Mouse (Mus musculus): ENCODE data around the gene Sox18. TPM values are rescaled to one million over a fixed set of nuclear protein-coding genes. Genes with fewer than 3 reads are reported as not detected.

Gene Sox18
- total RNA-seq, 1 experiment from 2014 or later, result not detected

DNA sequence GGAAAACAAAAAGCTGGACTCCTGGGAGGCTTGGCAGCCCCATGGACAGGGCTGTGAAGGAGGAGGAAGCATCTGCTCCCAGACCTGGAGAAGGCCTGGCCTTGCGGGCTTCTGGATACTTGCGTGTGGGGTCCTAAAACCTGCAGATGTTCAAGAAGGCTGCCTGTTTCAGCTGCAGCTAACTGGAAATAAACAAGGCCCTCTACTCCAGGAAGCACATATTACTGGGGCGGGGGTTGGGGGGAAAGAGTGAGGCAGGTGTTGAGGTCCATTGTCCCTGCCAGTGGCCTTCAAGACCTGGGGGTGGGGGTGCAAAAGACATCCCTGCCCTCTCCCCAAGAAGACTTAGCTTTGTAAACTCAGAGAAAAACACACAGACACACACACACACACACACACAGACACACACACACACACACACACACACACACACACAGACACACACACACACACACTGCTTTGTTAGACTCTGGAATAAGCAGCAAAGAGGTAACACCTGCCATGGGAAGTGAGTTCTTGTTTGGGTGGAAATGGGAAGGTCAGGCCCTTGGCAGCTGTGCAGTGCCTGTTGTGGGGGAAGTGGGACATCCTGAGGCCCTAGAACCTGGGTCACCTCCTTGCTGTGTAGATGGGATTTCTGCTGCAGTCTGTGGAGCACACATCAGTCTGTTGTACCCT lies 8.7 kb downstream of the Sox18 start:
- no peak for ATAC-seq (replicated peaks in 1 of 2; ENCODE audit: insufficient read depth in 1 of 2, low FRiP score in 2 of 2, low TSS enrichment in 1 of 2, low read depth in 1 of 2, poor library complexity in 2 of 2, severe bottlenecking in 2 of 2)

DNA sequence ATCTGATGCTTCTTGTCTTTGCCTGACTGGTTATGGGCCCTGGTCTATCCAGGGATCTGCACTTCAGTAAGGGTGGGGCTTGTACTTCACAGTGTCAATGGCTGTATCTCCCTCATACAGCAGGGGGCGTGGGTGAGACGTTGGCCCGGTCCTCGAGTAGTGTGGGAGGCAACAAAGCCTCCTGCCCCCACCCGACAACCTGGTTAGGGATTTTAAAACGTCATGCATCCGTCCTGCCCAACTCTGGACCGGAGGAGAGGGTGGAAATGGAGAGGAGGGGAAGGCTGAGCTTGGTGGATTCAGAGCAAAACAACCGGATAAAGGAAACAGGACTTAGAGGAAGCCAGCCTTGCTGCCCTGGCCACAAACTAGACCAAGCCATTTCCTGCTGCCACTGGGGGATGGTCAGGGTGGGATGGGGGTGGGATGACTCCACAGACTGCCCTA lies 11.8 kb downstream of the Sox18 start:
- ATAC-seq (replicated peaks in 1 of 2; ENCODE audit: insufficient read depth in 1 of 2, low FRiP score in 2 of 2, low TSS enrichment in 1 of 2, low read depth in 1 of 2, poor library complexity in 2 of 2, severe bottlenecking in 2 of 2), result peak; percentile 89 to 90

DNA sequence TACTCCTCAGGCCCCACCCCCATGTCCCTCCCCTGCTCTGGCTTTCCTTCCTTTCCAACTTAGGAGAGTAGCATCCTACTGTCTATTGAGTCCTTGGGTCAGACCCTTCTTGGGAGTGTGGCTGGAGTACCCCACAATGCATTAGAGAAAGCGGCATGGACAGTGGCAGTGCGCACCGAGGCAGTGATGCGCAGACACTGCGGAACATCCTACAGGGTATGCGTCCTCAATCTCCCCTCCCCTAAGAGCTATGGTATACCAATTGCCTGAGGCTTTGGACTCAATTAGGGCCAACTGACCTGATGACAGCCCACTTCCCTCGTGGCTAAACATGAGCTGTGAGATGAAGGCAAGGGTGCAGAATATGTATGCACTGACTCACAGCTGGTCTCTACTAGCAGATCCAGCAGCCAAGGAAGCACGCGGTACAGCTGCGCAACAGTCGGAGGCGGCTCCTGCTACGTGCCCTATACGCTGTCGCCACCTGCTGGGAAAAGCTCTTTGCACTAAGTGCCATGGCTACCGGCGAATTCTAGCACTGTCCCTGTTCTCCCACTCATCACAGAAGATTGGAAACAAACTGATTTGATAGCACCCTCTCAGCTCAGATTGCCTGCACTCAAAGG lies 12.4 kb downstream of the Sox18 start:
- peak; percentile 56 to 65 for ATAC-seq (replicated peaks in 1 of 2; ENCODE audit: insufficient read depth in 1 of 2, low FRiP score in 2 of 2, low TSS enrichment in 1 of 2, low read depth in 1 of 2, poor library complexity in 2 of 2, severe bottlenecking in 2 of 2)

DNA sequence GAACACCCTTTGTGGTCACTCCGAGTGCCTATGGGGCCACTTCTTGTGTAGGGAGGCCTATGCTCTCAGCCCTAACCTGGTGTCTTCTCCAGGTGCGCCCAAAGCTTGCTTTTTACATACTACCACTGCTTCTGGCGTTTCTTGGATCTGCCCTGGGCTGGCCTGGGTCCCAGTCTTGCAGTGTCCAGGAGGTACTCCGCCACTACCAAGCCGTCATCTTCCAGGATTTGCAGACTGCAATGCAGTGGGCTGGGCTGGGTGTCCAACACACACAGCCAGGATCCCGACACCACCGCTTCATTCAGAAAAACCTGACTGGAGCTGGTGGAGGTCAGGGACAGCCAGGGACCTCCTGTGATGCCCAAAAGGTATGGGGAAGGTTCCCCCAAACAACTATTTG lies 12.9 kb downstream of the Sox18 start:
- ATAC-seq (replicated peaks in 1 of 2; ENCODE audit: insufficient read depth in 1 of 2, low FRiP score in 2 of 2, low TSS enrichment in 1 of 2, low read depth in 1 of 2, poor library complexity in 2 of 2, severe bottlenecking in 2 of 2), result no peak

DNA sequence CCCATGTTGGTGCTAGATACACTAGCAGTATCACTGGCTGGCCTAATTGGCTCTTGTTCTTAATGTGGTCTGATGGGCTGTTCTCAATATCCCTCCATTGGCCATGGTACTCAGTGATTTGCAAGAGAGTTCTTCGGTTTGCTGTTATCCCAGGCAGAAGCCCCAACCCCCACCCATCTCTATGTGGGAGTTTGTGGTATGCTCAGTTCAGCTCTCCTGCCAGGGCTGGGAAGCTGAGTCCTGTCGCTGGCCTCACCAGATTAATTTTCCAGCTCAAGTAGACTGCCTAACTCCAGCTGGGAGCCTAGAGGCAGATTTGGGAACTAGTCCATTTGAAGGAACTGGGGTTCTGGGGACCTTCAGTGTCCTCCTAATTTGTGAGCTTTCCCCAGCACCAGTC lies 14.0 kb downstream of the Sox18 start:
- no peak for ATAC-seq (replicated peaks in 1 of 2; ENCODE audit: insufficient read depth in 1 of 2, low FRiP score in 2 of 2, low TSS enrichment in 1 of 2, low read depth in 1 of 2, poor library complexity in 2 of 2, severe bottlenecking in 2 of 2)

DNA sequence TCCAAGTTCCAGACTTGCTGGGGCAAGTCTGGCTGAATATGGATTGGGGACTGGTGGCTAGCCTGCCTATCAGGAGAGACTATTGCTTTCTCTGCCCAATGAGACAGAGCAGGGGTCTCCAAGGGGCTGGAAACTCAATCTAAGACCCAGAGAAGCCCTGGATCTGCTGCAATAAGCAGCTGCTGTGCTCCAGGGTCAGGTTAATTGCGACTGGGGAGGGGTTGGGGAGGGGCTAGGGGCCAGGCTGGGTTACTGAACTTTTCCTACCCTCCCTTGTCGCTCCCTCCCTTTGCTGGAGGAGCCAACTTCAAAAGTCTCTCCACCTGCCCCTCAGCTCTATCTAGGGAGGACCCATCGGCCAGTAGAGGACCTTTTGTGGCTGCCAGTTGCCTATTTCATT lies 14.7 kb downstream of the Sox18 start, which contains the start of gene Gm29797:
TSS of gene Gm29797 (plus strand) at position 301 of the 400 bp plus-strand sequence.
- no peak for ATAC-seq (replicated peaks in 1 of 2; ENCODE audit: insufficient read depth in 1 of 2, low FRiP score in 2 of 2, low TSS enrichment in 1 of 2, low read depth in 1 of 2, poor library complexity in 2 of 2, severe bottlenecking in 2 of 2)

DNA sequence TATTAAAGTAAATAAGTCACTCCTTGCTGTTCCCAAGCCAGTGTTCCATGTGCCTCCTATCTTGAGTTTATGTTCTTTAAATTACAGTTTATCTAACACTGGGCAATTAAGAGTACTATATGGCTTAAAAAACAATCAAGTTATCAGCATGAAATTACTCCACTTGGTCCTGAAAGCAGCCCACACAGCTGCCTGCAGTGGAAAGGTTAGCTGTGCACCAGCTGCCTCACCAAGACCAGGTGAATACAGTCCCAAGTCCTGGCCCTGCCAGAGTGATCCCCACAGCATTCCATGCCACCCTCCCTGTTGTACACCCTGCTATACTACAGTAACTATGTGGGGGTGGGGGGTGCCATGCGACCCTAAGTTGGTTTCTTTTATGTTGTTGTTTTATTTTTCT lies 17.9 kb downstream of the Sox18 start:
- no peak for ATAC-seq (replicated peaks in 1 of 2; ENCODE audit: insufficient read depth in 1 of 2, low FRiP score in 2 of 2, low TSS enrichment in 1 of 2, low read depth in 1 of 2, poor library complexity in 2 of 2, severe bottlenecking in 2 of 2)

DNA sequence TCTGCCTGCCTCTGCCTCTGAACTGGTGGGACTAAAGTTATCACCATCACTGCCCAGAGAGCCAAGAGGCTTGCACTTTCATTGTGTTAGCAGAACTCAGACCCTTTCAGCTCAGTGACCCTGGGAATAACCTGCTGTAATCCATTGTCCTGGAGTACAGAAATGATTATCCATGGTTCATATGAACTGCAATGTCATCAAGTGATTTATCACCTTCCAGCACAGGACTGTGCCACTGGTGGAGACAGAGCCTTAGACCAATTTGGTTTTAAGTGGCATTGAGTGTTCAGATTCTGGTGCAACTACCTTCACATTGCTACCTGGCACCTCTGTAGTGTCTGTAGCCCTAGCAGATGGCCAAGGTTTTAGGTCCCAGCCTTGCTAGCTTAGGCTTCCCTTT lies 18.4 kb downstream of the Sox18 start:
- no peak for ATAC-seq (replicated peaks in 1 of 2; ENCODE audit: insufficient read depth in 1 of 2, low FRiP score in 2 of 2, low TSS enrichment in 1 of 2, low read depth in 1 of 2, poor library complexity in 2 of 2, severe bottlenecking in 2 of 2)

DNA sequence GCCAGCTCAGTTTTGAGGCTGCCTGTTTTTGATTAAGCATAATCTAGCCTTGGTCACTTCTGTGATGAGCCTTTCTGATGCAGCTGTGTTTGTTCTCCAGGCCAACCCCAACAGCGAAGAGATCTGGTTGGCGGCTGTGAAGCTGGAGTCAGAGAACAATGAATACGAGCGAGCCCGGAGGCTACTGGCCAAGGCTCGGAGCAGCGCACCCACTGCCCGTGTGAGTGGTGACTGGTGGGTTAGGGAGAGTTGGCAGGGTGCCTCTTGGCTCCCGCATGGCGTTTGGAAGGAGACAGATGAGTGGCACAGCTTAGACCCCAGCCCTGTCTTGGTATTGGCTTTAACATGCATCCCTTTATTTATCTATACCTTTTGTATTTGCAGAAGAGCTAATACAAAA lies 22.5 kb downstream of the Sox18 start:
- no peak for ATAC-seq (replicated peaks in 1 of 2; ENCODE audit: insufficient read depth in 1 of 2, low FRiP score in 2 of 2, low TSS enrichment in 1 of 2, low read depth in 1 of 2, poor library complexity in 2 of 2, severe bottlenecking in 2 of 2)

DNA sequence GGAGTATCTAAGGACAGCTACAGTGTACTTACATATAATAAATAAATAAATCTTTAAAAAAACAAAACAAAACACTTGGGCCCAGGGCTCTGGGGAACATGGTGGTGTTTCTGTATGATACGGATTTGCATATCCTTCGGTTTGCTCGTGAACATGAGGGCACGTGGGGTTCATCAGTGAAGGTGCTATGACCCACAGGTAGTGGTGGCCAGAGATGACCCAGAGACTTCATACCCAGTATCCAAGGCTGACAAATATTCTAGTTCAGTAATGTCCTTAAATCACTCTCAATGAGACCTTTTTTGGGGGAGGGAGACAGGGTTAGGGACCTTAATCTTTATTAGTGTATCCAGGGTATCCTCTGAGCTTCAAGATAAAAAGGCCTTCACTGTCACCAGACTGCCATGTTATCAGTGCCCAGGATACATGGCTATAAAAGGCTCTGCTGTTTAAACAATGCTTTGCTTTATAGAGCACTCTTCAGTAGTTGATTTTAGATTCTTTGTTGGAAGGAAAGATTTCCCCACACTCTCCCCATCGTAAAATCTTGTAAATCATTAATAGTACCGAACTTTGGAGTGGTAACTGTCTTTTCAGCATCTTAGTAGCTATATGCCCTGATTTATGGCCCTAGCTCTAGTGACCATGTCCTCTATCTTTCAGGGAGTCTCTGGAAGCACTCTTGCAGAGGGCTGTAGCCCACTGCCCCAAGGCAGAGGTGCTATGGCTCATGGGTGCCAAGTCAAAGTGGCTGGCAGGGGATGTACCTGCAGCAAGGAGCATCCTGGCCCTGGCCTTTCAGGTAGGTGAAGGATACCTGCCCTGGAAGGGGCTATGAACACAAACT lies 24.6 kb downstream of the Sox18 start:
- no peak for ATAC-seq (replicated peaks in 1 of 2; ENCODE audit: insufficient read depth in 1 of 2, low FRiP score in 2 of 2, low TSS enrichment in 1 of 2, low read depth in 1 of 2, poor library complexity in 2 of 2, severe bottlenecking in 2 of 2)

DNA sequence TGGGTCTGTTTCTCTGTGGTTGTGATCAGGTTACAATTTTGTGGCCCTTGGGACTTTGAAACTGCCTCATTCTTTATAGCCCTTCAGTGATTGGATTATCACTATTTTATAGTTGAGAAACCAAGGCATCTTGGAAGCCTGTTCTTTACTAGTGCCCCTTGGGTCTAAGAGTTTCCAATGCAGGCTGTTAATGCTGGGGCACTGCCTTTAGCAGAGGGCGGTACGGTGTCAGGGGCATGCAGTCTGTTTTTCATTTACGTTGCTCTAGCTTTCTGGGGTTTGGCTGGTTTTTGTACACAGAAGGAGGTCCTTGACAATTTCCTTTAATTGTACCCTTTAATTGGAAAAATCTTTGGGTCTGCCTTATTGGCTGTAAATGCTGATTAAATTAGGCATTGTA lies 25.8 kb downstream of the Sox18 start:
- no peak for ATAC-seq (replicated peaks in 1 of 2; ENCODE audit: insufficient read depth in 1 of 2, low FRiP score in 2 of 2, low TSS enrichment in 1 of 2, low read depth in 1 of 2, poor library complexity in 2 of 2, severe bottlenecking in 2 of 2)

DNA sequence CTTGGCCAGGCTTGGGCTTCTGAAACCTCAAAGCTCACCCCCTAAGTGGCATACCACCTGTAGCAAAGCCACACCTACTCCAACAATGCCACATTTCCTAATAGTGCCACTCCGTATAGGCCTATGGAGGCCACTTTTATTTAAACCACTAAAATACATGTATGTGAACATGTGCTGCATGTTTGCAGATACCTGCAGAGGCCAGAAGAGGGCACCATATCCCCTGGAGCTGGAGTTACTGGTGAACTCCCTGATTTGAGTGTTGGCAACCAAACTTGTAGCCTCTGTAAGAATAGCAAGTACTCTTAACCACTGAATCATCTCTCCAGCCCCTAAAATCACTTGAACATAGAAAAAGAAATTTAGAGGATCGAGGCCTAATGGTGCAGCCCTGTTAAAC lies 27.1 kb downstream of the Sox18 start:
- ATAC-seq (replicated peaks in 1 of 2; ENCODE audit: insufficient read depth in 1 of 2, low FRiP score in 2 of 2, low TSS enrichment in 1 of 2, low read depth in 1 of 2, poor library complexity in 2 of 2, severe bottlenecking in 2 of 2), result peak; percentile 68 to 76; a peak in 3 of 4 replicates

DNA sequence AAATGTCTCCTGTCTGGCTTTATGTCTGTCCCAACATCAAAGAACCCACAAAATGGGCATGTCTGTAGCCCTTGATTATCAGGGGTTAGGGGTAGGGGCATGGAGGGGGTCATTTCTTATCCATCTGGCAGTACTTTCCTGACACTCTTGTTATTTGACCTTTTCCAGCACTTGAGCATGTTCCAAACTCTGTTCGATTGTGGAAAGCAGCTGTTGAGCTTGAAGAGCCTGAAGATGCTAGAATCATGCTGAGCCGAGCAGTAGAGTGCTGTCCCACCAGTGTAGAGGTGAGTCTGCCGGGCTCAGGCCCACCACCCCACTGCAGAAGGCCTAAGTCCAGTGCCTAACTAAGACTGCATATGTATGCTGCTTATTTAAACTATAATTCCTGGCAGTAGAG lies 35.6 kb downstream of the Sox18 start:
- no peak for ATAC-seq (replicated peaks in 1 of 2; ENCODE audit: insufficient read depth in 1 of 2, low FRiP score in 2 of 2, low TSS enrichment in 1 of 2, low read depth in 1 of 2, poor library complexity in 2 of 2, severe bottlenecking in 2 of 2)

DNA sequence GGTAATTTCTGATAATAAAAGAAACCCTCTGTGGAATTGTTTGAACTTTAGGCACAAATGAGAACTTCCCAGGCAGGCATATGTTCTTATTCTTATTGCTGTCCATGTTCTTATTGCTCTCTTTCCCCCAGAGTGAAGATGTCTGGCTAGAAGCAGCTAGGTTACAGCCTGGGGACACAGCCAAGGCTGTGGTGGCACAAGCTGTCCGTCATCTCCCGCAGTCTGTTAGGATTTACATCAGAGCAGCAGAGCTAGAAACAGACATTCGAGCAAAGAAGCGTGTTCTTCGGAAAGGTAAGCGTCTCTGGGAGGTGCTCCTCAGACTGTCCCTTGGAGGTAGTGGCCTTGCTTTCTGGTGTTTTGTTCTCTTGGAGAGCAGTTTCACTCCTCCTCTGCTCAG lies 38.8 kb downstream of the Sox18 start:
- no peak for ATAC-seq (replicated peaks in 1 of 2; ENCODE audit: insufficient read depth in 1 of 2, low FRiP score in 2 of 2, low TSS enrichment in 1 of 2, low read depth in 1 of 2, poor library complexity in 2 of 2, severe bottlenecking in 2 of 2)

DNA sequence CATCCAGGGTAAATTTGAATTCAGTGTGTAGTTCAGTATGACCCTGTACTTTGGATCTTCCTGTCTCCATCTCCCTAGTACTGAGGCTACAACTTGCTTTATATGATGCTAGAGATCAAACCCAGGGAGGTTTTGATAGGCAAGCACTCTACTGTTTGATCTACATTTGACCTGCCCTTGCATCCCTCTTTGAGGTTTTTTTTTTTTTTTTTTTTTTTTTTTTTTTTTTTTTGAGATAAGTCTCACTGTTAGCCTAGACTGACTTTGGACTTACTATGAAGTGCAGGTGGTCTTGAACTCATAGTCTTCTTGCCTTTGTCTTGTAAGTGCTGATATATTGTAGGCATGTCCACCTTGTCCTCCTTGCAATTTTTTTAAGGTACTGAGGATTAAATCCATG lies 43.0 kb downstream of the Sox18 start:
- no peak for ATAC-seq (replicated peaks in 1 of 2; ENCODE audit: insufficient read depth in 1 of 2, low FRiP score in 2 of 2, low TSS enrichment in 1 of 2, low read depth in 1 of 2, poor library complexity in 2 of 2, severe bottlenecking in 2 of 2)

DNA sequence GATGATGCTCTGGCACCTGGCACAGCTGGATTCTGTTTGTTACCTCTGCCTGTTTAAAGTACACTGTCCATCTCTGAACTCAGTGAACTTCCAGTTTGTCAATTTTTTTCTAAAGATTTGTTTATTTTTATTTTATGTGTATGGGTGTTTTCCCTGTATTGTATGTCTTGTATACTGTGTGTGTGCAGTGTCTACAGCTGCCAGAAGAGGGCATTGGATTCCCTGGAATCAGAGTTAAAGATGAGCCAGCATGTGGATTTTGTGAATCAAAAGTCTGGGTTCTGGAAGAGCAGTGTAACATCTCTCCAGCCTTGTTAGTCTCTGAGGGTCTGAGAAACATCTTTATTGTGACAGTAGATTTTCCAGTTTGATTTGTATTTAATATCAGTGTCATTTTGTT lies 48.0 kb downstream of the Sox18 start:
- ATAC-seq (replicated peaks in 1 of 2; ENCODE audit: insufficient read depth in 1 of 2, low FRiP score in 2 of 2, low TSS enrichment in 1 of 2, low read depth in 1 of 2, poor library complexity in 2 of 2, severe bottlenecking in 2 of 2), result 0 out of 4 replicates have a peak, but pooled peaks of 1 of the 2 experiments have one; percentile 27

Measured in hematopoietic stem cell, adult 5-6 weeks (primary cell).